Mouse (Mus musculus) CH12.LX (cell line): ENCODE measurements around the gene Ccdc88c.

ENCODE experiments used
- CHD1 ChIP-seq: IDR thresholded peaks from 2 replicates; pipeline ENCODE4 v1.6.1; 2012; ENCODE audit warnings: low read depth, low read length, improper control_type of control experiment, inconsistent platforms
- CHD2 ChIP-seq: IDR thresholded peaks from 2 replicates; pipeline ENCODE4 v1.6.1; 2011; ENCODE audit warnings: low read length, improper control_type of control experiment
- CTCF ChIP-seq, 2 experiments: IDR thresholded peaks in 1 of 2; conservative IDR thresholded peaks in 1 of 2; 2 replicates each; pipeline ENCODE4 v1.5.1; 2011 to 2012; ENCODE audit warnings: low read depth in 2 of 2, low read length in 2 of 2, improper control_type of control experiment in 1 of 2, inconsistent platforms in 1 of 2, mild to moderate bottlenecking in 1 of 2, moderate library complexity in 1 of 2
- ELF1 ChIP-seq: IDR thresholded peaks from 2 replicates; pipeline ENCODE4 v1.6.1; 2014; ENCODE audit warnings: low read depth, mild to moderate bottlenecking, inconsistent platforms, low read length, improper control_type of control experiment
- EP300 ChIP-seq: IDR thresholded peaks from 2 replicates; pipeline ENCODE4 v1.6.1; 2011; ENCODE audit warnings: low read length, improper control_type of control experiment
- GABPA ChIP-seq: IDR thresholded peaks from 2 replicates; pipeline ENCODE4 v1.6.1; 2012; ENCODE audit warnings: low read depth, low read length, improper control_type of control experiment, inconsistent platforms; ENCODE audit not compliant: insufficient replicate concordance
- MAFK ChIP-seq: IDR thresholded peaks from 2 replicates; pipeline ENCODE4 v1.6.1; 2011; ENCODE audit warnings: low read length, improper control_type of control experiment; ENCODE audit not compliant: insufficient replicate concordance
- MAZ ChIP-seq: IDR thresholded peaks from 2 replicates; pipeline ENCODE4 v1.6.1; 2012; ENCODE audit warnings: low read depth, mild to moderate bottlenecking, inconsistent platforms, low read length, improper control_type of control experiment, moderate library complexity
- MEF2A ChIP-seq: IDR thresholded peaks from 2 replicates; pipeline ENCODE4 v1.6.1; 2014; ENCODE audit warnings: low read depth, mild to moderate bottlenecking, inconsistent platforms, low read length, improper control_type of control experiment, borderline replicate concordance
- MXI1 ChIP-seq: IDR thresholded peaks from 2 replicates; pipeline ENCODE4 v1.6.1; 2011; ENCODE audit warnings: mild to moderate bottlenecking, low read depth, low read length, improper control_type of control experiment
- NELFE ChIP-seq: IDR thresholded peaks from 2 replicates; pipeline ENCODE4 v1.6.1; 2011; ENCODE audit warnings: low read depth, low read length, improper control_type of control experiment
- NRF1 ChIP-seq: IDR thresholded peaks from 2 replicates; pipeline ENCODE4 v1.6.1; 2014; ENCODE audit warnings: low read depth, mild to moderate bottlenecking, inconsistent platforms, low read length, improper control_type of control experiment, moderate library complexity
- USF1 ChIP-seq: IDR thresholded peaks from 2 replicates; pipeline ENCODE4 v1.6.1; 2014; ENCODE audit warnings: low read depth, mild to moderate bottlenecking, inconsistent platforms, low read length, improper control_type of control experiment
- ZC3H11A ChIP-seq: IDR thresholded peaks from 2 replicates; pipeline ENCODE4 v1.6.1; 2012; ENCODE audit warnings: low read depth, mild to moderate bottlenecking, inconsistent platforms, low read length, improper control_type of control experiment

GRCm38 (mm10) chr12:100983565-100983964 is 45.3 kb downstream of the Ccdc88c start:
- TF ChIP-seq MAZ: no peak
- no peak for TF ChIP-seq CHD1
- no peak for TF ChIP-seq CTCF (conservative IDR thresholded peaks at IDR 0.05 in 1 of 2, IDR thresholded peaks at IDR 0.05 in 1 of 2; ENCODE audit: low read depth in 2 of 2, low read length in 2 of 2)
- no peak for TF ChIP-seq USF1
- no peak for TF ChIP-seq CHD2
- TF ChIP-seq EP300: no peak
- TF ChIP-seq GABPA: no peak
- no peak for TF ChIP-seq MEF2A
- TF ChIP-seq ELF1: no peak
- no peak for TF ChIP-seq ZC3H11A
- TF ChIP-seq NELFE: no peak
- TF ChIP-seq MAFK: no peak
- TF ChIP-seq NRF1: no peak
- TF ChIP-seq MXI1: no peak
